Mouse (Mus musculus): Measurements from ENCODE around the gene Rbpjl. TPM values are rescaled to one million over a fixed set of nuclear protein-coding genes. Genes with fewer than 3 reads are reported as not detected.
A peak's percentile ranks its signal among the peaks of the same experiment; 100 is the strongest.

Rbpjl gene
- polyA plus RNA-seq, 1 experiment from 2014 or later = 0.17 TPM

DNA sequence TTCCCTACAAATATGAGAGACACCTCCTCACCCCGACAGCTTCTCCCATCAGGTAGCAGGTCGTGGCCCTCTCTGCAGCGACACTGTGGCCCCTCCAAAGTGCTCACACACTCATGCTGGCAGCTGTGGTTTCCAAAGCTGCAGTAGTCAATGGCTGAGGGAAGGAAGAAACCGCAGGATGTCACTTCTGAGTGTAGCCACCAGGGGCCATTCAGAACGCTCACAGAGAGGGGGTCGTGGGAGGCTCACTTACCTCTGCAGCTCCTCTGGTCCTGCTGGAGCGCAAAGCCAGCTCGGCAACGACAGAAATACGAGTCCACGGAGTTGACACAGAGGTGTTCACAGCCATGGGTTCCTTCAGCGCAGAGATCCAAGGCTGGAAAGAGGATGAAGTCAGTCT lies 6.0 kb upstream of the Rbpjl start:
- Histone ChIP-seq H3K27ac (replicated peaks) (no peak overlapping the region), H3K36me3 (no peaks in the 10 kb centered on the region), H3K9me3 (replicated peaks) (no peaks in the 10 kb centered on the region; the same call in 1 of the 2 replicates), H3K4me1 (peaks cover 10% of the 10 kb centered on the region), H3K4me2 (no peak overlapping the region), H3K27me3 (replicated peaks) (peaks cover 38% of the 10 kb centered on the region), H3K9ac (replicated peaks) (no peak overlapping the region), H3K4me3 (replicated peaks) (no peak overlapping the region)
- 75% methylated on average over 12 of the region's 12 CpGs for WGBS
- no peak for ATAC-seq (ENCODE audit: low FRiP score)

GRCm38 (mm10) chr2:164403396-164404081 lies 598 bp downstream of the Rbpjl start:
- Histone ChIP-seq H3K27me3 (replicated peaks) (peaks cover 98% of the 10 kb centered on the region), H3K27ac (replicated peaks) (no peak overlapping the region), H3K9ac (replicated peaks) (no peak overlapping the region), H3K36me3 (no peaks in the 10 kb centered on the region), H3K4me2 (peak overlapping the region; percentile 61; the same call in 1 of the 2 replicates), H3K9me3 (replicated peaks) (no peaks in the 10 kb centered on the region; the same call in 1 of the 2 replicates), H3K4me3 (replicated peaks) (no peak overlapping the region), H3K4me1 (peaks cover 33% of the 10 kb centered on the region)
- 16% methylated on average over 14 of the region's 14 CpGs for WGBS
- no peak for ATAC-seq (ENCODE audit: low FRiP score)

DNA sequence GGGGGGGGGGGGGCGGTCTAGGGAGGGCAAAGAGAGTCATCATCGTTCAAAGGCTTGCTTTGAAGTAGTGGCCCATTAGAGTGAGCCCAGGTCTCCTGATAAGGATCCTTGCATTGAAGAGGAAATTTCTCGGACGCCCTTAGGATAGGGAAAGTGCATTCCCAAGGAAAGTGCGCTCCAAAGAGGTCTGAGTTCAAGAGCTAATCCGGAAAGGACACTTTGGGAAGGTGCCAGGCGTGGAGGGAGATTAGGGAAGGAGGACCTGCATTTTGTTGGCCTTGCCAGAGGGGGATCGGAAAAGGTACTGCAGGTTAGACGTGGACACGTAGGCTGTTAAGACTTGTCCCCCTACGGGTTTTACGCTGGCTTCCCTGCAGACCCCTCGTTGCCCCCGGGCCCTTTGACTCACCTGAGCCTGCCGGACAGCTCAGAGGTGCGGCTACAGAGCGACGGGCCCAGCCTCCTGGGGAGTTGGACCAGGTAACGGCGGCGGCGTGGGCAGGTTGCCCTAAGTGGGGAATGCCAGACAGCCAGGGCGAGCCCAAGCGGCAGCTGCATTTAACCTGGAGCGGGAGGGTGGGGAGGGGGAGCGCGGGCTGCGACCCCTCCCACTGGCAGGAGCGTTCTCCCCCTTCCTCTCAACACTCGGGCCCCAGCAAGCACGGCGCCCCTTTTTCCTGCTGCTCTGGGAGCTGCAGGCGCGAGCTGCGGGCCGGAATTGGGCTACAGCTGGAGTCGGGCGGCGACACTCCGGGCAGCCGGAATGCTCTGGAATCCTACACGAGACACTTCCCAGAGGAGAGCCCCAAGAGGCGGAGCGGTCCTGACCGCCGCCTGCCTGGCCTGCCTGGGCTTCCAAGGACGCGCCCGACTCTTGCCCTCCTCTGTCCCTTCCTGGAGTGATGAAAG lies 1.4 kb downstream of the Rbpjl start:
- H3K4me1 ChIP-seq = peaks cover 33% of the 10 kb centered on the region
- peaks cover 98% of the 10 kb centered on the region for H3K27me3 ChIP-seq (replicated peaks)
- no peak overlapping the region for H3K27ac ChIP-seq (replicated peaks)
- ATAC-seq (ENCODE audit: low FRiP score) = no peak
- H3K36me3 ChIP-seq = no peaks in the 10 kb centered on the region
- 2% methylated on average over 44 of the region's 49 CpGs for WGBS
- no peaks in the 10 kb centered on the region for H3K9me3 ChIP-seq (replicated peaks)
- H3K4me2 ChIP-seq = peak overlapping the region; percentile 61
- peak overlapping the region; percentile 35 for H3K4me3 ChIP-seq (replicated peaks)
- H3K9ac ChIP-seq (replicated peaks) = peak overlapping the region; percentile 2

- Histone ChIP-seq H3K9ac (replicated peaks) (peak within 1 kb of the TSS; percentile 2), H3K27ac (replicated peaks) (no peak within 1 kb of the TSS), H3K4me1 (peaks cover 33% of the 10 kb centered on the region), H3K4me3 (replicated peaks) (peak within 1 kb of the TSS; percentile 35), H3K9me3 (replicated peaks) (no peaks in the 10 kb centered on the region), H3K27me3 (replicated peaks) (peaks cover 98% of the 10 kb centered on the region), H3K4me2 (peak within 1 kb of the TSS; percentile 61), H3K36me3 (no peaks in the 10 kb centered on the region)
- no peak for ATAC-seq (ENCODE audit: low FRiP score)
- 10% methylated on average over 9 of the region's 9 CpGs for WGBS
Observed at GRCm38 (mm10) chr2:164405060-164405459, 2.1 kb downstream of the Rbpjl start, which contains the start of gene Matn4. Gene Matn4, minus strand, starts transcription at chr2:164405160.

DNA sequence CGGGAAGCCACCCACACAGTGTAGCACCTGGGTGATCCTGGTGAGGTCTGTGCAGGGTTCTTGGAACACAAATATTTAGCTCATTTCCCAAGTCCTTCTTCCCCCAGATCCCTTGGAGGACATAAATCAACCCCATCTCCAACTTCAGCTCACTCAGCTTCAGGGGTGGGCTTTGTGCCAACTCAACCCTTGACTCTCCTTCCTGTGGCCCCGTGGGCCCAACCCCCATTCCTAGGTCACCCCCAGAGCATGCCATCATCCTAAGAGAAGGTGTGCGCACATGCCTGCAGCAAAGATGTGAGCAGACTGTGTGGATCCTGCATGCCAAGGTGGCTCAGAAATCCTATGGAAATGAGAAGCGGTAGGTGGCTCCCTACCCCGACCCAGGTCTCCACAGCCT lies 2.6 kb downstream of the Rbpjl start:
- H3K36me3 ChIP-seq = no peaks in the 10 kb centered on the region
- H3K4me2 ChIP-seq = no peak overlapping the region
- H3K27me3 ChIP-seq (replicated peaks) = peaks cover 98% of the 10 kb centered on the region
- no peaks in the 10 kb centered on the region for H3K9me3 ChIP-seq (replicated peaks)
- no peak overlapping the region for H3K4me3 ChIP-seq (replicated peaks)
- no peak overlapping the region for H3K27ac ChIP-seq (replicated peaks)
- no peak overlapping the region for H3K9ac ChIP-seq (replicated peaks)
- no peak for ATAC-seq (ENCODE audit: low FRiP score)
- peaks cover 29% of the 10 kb centered on the region for H3K4me1 ChIP-seq
- WGBS = 41% methylated on average over 5 of the region's 5 CpGs

DNA sequence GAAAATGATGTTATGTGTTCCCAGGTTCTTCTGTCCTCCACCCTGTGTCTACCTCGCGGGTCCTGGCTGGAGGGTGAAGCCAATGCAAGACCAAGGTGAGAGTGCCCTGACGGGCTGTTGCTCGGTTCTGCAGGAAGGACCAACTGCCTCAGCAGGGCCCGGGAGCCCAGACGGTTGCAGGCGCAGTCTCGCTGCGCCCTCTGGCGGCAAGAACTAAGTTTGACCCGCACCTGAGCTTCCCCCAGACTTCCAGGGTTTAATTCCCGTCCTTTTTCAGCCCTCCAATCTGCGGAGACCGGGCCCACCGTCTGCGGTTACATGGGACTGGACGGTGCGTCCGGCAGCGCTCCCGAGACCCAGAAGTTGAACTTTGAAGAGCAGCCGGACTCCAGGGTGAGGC lies 4.8 kb downstream of the Rbpjl start:
- Histone ChIP-seq H3K9ac (replicated peaks) (no peak overlapping the region), H3K4me2 (no peak overlapping the region), H3K9me3 (replicated peaks) (no peaks in the 10 kb centered on the region), H3K27ac (replicated peaks) (no peak overlapping the region), H3K4me3 (replicated peaks) (no peak overlapping the region), H3K27me3 (replicated peaks) (peaks cover 79% of the 10 kb centered on the region), H3K4me1 (peaks cover 23% of the 10 kb centered on the region), H3K36me3 (no peaks in the 10 kb centered on the region)
- ATAC-seq (ENCODE audit: low FRiP score) = no peak
- WGBS = 2% methylated on average over 22 of the region's 22 CpGs

DNA sequence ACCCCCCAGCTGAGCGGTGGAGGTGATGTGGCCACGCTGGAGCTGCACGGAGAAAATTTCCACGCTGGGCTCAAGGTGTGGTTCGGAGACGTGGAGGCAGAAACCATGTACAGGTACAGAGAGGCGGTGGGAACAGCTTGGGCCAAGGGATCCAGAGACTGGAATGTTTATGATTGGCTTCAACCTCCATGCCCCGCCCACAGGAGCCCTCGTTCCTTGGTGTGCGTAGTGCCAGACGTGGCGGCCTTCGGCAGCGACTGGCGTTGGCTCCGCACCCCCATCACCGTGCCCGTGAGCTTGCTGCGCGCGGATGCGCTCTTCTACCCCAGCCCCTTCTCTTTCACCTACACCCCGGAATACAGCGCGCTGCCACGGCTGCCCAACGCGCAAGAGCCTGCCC lies 11.2 kb downstream of the Rbpjl start:
- H3K27me3 ChIP-seq (replicated peaks) = peaks cover 26% of the 10 kb centered on the region
- H3K36me3 ChIP-seq = no peaks in the 10 kb centered on the region
- ATAC-seq (ENCODE audit: low FRiP score) = no peak
- H3K9me3 ChIP-seq (replicated peaks) = no peaks in the 10 kb centered on the region
- no peak overlapping the region for H3K9ac ChIP-seq (replicated peaks)
- H3K4me3 ChIP-seq (replicated peaks) = peak overlapping the region; percentile 23
- 26% methylated on average over 28 of the region's 28 CpGs for WGBS
- no peak overlapping the region for H3K27ac ChIP-seq (replicated peaks)
- peaks cover 3% of the 10 kb centered on the region; the same call in 1 of the 2 replicates for H3K4me1 ChIP-seq
- peak overlapping the region; percentile 49 for H3K4me2 ChIP-seq

DNA sequence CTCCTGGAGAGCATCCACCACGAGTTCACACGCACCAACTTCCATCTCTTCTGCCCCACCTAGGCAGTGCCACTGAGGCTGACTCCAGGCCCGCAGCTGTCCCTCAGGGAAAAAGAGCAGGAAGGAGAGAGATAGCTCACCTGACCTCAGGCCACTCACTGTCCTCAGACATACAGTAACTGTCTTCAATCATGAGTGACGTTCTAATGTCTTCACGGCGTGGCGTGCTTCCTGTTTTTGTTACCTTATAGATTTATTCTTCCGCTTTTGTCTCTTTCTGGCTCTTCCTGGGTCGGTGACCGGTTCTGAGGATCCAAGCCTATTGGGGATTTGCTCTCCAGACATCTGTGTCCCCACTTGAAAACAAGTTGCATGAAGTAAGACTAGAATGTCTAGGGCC lies 11.6 kb downstream of the Rbpjl start:
- ATAC-seq (ENCODE audit: low FRiP score) = no peak
- Histone ChIP-seq H3K27me3 (replicated peaks) (peaks cover 21% of the 10 kb centered on the region), H3K36me3 (no peaks in the 10 kb centered on the region), H3K4me3 (replicated peaks) (peak overlapping the region; percentile 23), H3K9me3 (replicated peaks) (no peaks in the 10 kb centered on the region), H3K9ac (replicated peaks) (no peak overlapping the region), H3K4me2 (peak overlapping the region; percentile 49), H3K4me1 (peaks cover 3% of the 10 kb centered on the region; the same call in 1 of the 2 replicates), H3K27ac (replicated peaks) (no peak overlapping the region)
- 70% methylated on average over 10 of the region's 10 CpGs for WGBS

DNA sequence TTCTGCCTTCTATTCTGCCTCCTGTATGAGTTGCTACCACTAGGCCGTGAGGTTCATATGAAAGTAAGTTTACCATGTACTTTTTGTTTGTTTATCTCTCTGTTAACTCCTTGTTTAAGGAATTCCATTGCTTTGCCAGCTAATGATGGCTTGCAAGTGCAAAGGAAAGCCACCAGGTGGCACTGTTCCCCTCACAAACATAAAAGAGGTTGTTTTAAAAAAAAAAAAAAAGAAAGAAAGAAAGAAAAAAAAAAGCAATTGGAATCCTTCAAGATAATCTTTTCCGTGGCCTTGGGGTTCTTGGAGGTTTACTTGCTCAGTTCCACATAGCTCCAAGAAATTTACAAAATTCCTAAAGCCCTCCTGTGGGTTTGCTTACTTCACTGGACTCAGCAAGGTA lies 14.3 kb downstream of the Rbpjl start:
- WGBS = 3% methylated on average over 2 of the region's 2 CpGs

DNA sequence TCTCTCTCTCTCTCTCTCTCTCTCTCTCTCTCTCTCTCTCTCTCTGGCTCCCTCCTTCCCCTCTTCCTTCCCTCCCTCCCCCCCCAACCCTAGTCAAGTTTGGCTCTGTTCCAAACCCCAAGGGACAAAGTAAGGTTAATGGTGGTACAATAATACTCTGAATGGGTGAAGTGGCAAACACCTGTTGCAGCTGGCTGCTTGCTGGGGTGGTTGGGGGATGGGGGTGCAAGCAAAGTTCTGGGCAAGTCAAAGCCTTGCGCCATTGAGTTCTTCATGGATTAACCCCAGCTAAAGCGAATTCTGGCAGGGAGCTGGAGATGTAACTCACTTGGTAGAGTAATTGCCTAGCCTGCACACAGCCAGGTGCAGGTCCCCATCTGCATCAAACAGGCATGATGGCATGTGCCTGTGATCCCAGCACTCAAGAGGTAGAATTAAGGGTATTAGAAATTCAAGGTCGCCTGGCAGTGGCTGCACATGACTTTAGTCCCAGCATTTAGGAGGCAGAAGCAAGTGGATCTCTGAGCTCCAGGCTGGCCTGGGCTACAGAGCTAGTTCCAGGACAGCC lies 15.5 kb downstream of the Rbpjl start:
- 35% methylated on average over 3 of the region's 3 CpGs for WGBS
- Histone ChIP-seq H3K36me3 (no peaks in the 10 kb centered on the region), H3K4me2 (no peak overlapping the region), H3K27me3 (replicated peaks) (peaks cover 10% of the 10 kb centered on the region; the same call in 1 of the 2 replicates), H3K27ac (replicated peaks) (no peak overlapping the region), H3K4me3 (replicated peaks) (no peak overlapping the region), H3K4me1 (peaks cover 3% of the 10 kb centered on the region; the same call in 1 of the 2 replicates), H3K9ac (replicated peaks) (no peak overlapping the region), H3K9me3 (replicated peaks) (no peaks in the 10 kb centered on the region)
- no peak for ATAC-seq (ENCODE audit: low FRiP score)

More for the DNA sequence above, 14.3 kb downstream of the Rbpjl start:
- H3K27ac ChIP-seq (replicated peaks) = no peak overlapping the region
- no peak overlapping the region for H3K9ac ChIP-seq (replicated peaks)
- H3K4me2 ChIP-seq = no peak overlapping the region
- peaks cover 10% of the 10 kb centered on the region; the same call in 1 of the 2 replicates for H3K27me3 ChIP-seq (replicated peaks)
- H3K9me3 ChIP-seq (replicated peaks) = no peaks in the 10 kb centered on the region
- no peaks in the 10 kb centered on the region for H3K36me3 ChIP-seq
- H3K4me3 ChIP-seq (replicated peaks) = no peak overlapping the region
- no peak for ATAC-seq (ENCODE audit: low FRiP score)
- peaks cover 3% of the 10 kb centered on the region; the same call in 1 of the 2 replicates for H3K4me1 ChIP-seq

GRCm38 (mm10) chr2:164419489-164419888 lies 16.5 kb downstream of the Rbpjl start:
- no peak for ATAC-seq (ENCODE audit: low FRiP score)
- no peak overlapping the region for H3K4me3 ChIP-seq (replicated peaks)
- no peaks in the 10 kb centered on the region for H3K4me1 ChIP-seq
- peaks cover under 1% of the 10 kb centered on the region; the same call in 1 of the 2 replicates for H3K27me3 ChIP-seq (replicated peaks)
- no peak overlapping the region for H3K9ac ChIP-seq (replicated peaks)
- H3K4me2 ChIP-seq = no peak overlapping the region
- WGBS = 2% methylated on average over 3 of the region's 3 CpGs
- no peaks in the 10 kb centered on the region for H3K9me3 ChIP-seq (replicated peaks)
- no peaks in the 10 kb centered on the region for H3K36me3 ChIP-seq
- H3K27ac ChIP-seq (replicated peaks) = no peak overlapping the region
